Mouse (Mus musculus): Measurements from ENCODE around the gene Mta3.
"Not testable (repeated sequence)": the region's sequence is repeated elsewhere in the genome, so short reads cannot be mapped to it uniquely, and the experiment has no call there.

Gene Mta3

DNA sequence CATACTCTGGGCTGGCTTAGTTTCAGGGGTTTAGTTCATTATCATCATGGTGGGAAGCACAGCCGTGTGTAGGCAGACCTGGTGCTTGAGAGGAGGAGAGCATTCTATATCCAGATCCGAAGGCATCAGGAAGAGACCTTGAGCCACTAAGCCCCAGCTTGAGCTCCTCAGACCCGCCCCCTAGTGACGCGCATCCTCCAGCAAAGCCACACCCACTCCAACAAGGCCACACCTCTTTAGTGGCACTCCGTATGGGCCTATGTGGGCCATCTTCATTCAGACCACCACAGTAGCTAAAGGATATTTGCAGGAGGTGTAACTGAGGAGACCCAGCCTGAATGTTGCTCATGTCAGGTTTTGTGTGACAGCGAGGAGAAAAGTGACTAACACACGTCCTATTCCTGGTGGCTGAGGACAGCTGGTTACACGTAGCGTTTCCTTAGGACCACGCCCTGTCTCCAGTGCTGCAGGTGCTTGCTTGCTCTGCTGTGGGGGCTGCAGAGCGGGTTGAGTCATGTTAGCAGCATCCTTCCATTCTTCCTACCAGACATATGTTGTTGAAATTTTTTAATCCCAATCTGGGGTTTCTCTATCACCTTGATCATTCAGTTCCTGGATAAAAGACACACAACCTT lies 148.4 kb downstream of the Mta3 start:
- peak; percentile 71 for DNase-seq

DNA sequence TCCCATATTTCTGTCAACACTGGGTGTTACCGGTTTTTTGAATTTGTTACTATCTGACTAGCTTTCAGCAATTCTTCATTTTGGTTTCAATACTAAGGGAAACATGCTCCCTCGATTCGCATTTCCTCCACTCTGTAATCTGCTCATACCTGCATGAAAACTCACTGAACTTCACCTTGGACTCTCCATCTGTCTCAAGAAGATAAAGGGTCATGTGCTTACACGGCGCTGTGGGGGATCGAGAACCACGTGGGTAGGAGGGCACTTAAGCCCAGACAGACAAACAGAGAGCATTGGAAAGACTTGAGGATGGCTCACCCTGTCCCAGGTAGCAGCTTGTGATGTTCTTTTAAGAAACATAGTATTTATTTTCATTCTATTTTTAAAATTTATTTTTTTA lies 152.4 kb downstream of the Mta3 start:
- no peak for DNase-seq

DNA sequence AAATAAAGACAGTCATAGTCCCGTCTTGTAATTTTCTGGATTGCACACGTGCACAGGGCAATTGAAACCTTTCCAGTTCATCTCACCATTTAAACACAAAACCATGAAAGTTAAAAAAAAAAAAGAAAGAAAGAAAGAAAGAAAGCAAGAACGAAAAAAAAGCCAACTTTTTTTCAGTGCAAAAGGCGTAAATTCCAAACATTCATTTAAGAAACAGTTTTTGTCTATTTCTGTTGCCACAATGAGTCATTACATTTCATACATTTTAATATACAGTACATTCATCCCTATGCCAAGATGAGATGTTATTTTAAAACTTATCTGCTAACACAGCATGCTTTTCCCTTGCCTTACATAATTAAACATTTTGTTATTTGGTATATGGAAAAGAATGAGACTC lies 153.7 kb downstream of the Mta3 start:
- no peak for DNase-seq

DNA sequence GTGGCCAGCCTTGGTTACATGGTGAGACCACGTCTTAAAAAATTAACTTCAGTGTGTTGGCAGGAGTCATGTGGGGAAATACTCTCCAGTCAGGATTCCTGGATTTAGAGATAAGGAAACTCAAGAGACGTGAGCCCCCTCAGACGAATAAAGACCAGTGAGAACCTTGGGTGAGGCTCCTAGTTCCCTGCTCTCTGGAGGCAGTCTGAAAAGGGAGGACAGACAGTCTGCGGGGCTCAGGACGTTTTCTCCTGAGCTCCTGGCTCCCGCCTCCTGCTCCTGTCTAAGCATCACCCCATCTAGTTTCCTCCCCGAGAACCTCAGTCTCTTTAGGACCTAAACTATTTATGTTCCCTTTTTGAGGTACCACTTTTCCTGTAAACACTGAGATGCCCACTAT lies 154.3 kb downstream of the Mta3 start:
- DNase-seq: no peak

DNA sequence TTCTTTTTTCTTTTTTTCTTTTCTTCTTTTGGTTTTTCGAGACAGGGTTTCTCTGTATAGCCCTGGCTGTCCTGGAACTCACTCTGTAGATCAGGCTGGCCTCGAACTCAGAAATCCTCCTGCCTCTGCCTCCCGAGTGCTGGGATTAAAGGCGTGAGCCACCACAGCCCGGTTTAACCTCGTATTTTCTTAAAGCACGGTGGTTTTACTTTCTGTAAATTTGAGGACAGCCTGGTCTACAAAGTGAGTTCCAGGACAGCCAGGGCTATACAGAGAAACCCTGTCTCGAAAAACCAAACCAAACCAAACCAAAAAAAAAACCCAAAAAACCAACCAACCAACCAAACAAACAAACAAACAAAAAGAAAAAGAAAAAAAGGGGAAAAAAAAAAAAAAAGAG lies 155.0 kb downstream of the Mta3 start:
- not testable (repeated sequence) for DNase-seq

DNA sequence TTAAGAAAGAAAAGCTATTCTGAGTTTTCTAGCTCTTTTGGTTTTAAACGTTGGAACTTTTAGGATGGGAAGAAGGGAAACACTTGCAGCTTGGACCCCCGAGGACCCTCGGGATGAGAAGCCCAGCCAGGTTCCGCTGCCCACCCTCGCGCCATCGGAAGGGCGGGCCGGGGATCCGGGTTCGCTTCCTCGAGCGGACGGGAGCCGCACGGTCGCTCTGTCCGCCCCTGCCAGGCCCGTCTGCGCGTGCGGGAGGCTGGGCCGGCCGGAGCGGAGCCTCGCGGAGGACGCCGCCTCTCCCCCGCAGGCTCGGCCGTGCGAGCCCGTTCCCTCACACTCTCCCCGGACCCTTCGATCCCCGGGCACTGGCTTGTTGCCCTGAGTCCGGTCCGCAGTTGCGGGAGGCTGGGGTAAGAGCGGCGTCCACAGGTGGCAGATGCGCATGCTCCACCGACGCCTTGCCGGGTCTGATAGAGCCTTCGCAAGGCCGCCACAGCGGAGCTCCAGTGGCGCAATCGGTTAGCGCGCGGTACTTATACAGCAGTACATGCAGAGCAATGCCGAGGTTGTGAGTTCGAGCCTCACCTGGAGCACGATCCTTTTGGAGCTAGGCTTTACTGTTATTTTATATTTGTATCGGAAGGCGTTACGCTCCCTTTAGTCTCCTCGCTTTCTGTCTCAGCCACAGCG lies 155.6 kb downstream of the Mta3 start:
- DNase-seq: peak; percentile 95

DNA sequence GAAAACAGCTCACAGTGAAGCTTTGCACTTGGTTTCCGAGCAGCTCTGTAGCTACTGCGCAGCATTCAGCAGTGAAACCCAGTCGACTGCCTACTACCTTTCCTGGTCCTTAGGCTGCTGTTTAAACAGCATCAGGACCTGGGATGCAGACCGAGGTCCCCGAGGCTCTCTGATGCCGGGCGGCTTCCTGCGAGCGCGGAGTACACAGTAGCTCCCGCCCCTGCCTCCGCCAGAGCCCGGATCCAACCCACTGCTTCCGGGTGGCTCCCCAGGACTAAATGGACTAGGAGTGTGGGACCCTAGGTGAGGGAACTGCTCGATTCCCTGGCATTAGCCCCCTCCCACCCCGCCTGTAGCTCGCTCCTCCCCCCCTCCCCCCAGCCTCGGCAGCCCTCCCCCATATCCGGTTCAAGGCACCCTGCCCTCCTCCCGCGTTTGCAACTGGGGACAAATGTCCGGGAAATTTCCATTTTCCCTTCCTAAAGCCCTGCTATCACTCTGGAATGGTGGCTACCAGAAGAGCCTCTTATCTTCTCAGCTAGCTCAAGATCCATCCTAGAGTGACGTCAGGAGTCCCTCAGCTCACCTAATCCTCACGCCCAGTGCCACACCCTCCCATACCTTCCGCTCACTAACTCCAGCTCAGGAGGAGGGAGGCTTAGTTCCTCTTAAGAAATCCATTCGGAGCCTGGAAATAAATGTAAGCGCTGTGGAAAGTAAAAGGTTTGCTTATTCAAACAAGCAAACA lies 156.3 kb downstream of the Mta3 start:
- peak; percentile 71 for DNase-seq

DNA sequence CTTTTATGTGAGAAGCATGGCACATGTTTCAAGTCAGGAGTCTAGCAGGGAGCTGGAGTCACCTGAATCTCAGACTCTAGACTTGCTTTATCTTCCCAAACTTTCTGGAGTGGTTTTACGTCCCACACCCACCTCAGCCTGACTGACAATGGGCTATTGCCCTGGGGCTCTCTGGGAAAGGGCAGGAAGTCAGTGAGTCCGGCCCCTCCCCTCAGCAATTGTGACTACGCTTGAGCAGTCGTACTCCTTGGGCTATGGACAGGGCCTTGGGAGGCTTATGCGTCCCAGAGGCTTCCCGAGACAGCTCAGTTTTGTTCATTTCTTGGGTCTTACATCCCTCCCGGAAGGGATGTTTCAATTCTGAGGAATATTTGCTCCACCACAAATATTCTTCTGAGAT lies 159.4 kb downstream of the Mta3 start:
- DNase-seq: no peak

DNA sequence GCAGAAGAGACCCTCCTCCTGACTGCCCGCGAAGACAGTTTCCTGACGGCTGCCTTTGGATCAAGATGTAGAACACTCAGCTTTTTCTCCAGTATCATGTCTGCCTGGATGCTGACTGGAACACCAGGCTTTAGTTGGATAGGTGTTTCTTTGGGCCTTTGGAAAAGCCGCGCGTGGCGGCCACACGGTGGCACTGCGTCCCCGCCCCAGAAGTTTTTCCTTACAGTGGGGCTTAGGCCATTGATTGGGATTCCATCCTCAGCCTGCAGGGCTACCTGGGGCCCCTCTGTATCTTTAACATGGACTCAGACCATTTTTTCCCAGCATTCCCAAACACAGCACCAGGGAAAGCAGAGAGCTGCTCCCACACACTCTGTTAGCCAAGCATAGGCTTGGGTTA lies 160.6 kb downstream of the Mta3 start:
- peak; percentile 52 for DNase-seq

DNA sequence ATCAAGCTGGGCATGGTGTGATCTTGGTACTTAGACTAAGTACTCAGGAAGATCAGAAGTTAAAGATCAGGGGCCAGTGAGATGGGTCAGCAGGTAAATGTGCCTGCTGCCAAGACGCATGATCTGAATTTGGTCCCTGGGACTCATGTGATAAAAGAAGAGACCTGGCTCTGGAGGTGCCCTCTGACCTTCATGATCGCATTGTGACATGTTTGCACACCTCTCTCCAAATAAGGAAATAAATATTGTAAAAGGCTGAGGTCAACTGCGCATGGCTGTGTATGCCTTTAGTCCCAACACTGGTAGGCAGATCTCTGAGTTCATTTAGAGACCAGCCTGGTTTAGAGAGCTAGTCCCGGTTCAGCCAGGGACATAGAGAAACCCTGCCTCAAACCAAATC lies 164.4 kb downstream of the Mta3 start:
- no peak for DNase-seq

Data from lung, postnatal 10 days (tissue).